7 mouse cellular contexts compared by ENCODE assay signal in genomic region chr6:114968361-114969212, GRCm38 (mm10). TPM values are rescaled to one million over a fixed set of nuclear protein-coding genes. Genes with fewer than 3 reads are reported as not detected.
A peak's percentile ranks its signal among the peaks of the same experiment; 100 is the strongest.
DNase-seq lines count a peak whose midpoint lies in the region; ATAC-seq lines count a peak whose summit lies in the region.

No protein-coding gene starts in this region.

- H3K27ac ChIP-seq in midbrain, embryonic 12.5 days (replicated peaks): no peak overlapping the region

- DNase-seq in adrenal gland, adult 8-10 months: peak; percentile 23
- peak; percentile 67 for DNase-seq in embryo, embryonic 11.5 days (ENCODE audit: low read depth, low spot score)
- peak; percentile 97 for DNase-seq in heart, adult 11 months
- peak; percentile 96 for DNase-seq in kidney, adult 11 months
- DNase-seq in left cerebral cortex, postnatal 36 days (ENCODE audit: low spot score in 2 of 2): peak; percentile 88 to 92
- peak; percentile 23 to 49 for DNase-seq in spleen, postnatal 10 days (ENCODE audit: low spot score in 2 of 2)

- no peaks in the 10 kb centered on the region for H3K9me3 ChIP-seq in midbrain, embryonic 12.5 days

- no peaks in the 10 kb centered on the region for H3K36me3 ChIP-seq in midbrain, embryonic 12.5 days

- WGBS in midbrain, embryonic 12.5 days: under 1% methylated on average over 82 of the region's 82 CpGs

- H3K9ac ChIP-seq in midbrain, embryonic 12.5 days (replicated peaks): peak overlapping the region; percentile 62

- intact Hi-C loops in left cerebral cortex, postnatal 36 days (cut with DNase I): loop anchor here (2.0 to 5.0 kb wide), 2 partner anchors 38 to 39 kb away; no protein-coding TSS in a partner anchor

- peaks cover 17% of the 10 kb centered on the region for H3K4me1 ChIP-seq in midbrain, embryonic 12.5 days

- H3K4me2 ChIP-seq in midbrain, embryonic 12.5 days (replicated peaks): peak overlapping the region; percentile 100

- peaks cover 73% of the 10 kb centered on the region for H3K27me3 ChIP-seq in midbrain, embryonic 12.5 days

- peak overlapping the region; percentile 67 for H3K4me3 ChIP-seq in midbrain, embryonic 12.5 days

- peak; percentile 59 for ATAC-seq in midbrain, embryonic 12.5 days (ENCODE audit: low FRiP score, low read depth)

RNA-seq across cellular contexts. Expression of gene Vgll4, which starts 1.2 kb away (rescaled TPM):
- total RNA-seq in adrenal gland, adult 8-10 months (2022): 10 to 100 TPM; 43.0 to 49.5 (median 45.6) TPM
- 10 to 100 TPM; 58.5 to 68.8 TPM for total RNA-seq in left cerebral cortex, postnatal 36 days (2021)
- polyA plus RNA-seq in midbrain, embryonic 12.5 days (2016; fragmentation: Nextera tagmentation; extraction: Ambion mirVana): 79.2 and 85.6 TPM in 2 replicates

Comparison
In these comparisons a context has a peak if more than half of its experiments do, and no peak if none do; other contexts are left out.
1. DNase-seq: peak in every context shown above with its lines; median percentile 97 in heart, adult 11 months; 96 in kidney, adult 11 months; 90 in left cerebral cortex, postnatal 36 days; 67 in embryo, embryonic 11.5 days; 36 in spleen, postnatal 10 days; 23 in adrenal gland, adult 8-10 months.